Mouse (Mus musculus): ENCODE results near the gene Hes2. TPM values are rescaled to one million over a fixed set of nuclear protein-coding genes. Genes with fewer than 3 reads are reported as not detected.

Gene Hes2
- polyA plus RNA-seq (2015; fragmentation: Nextera tagmentation; extraction: Ambion mirVana), result 0.13 TPM in 1 of 2 replicates, not detected in the other

GRCm38 (mm10) chr4:152158585-152159284 lies at the start of gene Hes2:
Hes2 (plus strand) TSS chr4:152158867.

GRCm38 (mm10) chr4:152115921-152116612 lies 42.6 kb upstream of the Hes2 start, which contains the start of gene Tnfrsf25:
Tnfrsf25 (plus strand) TSS chr4:152115934.

DNA sequence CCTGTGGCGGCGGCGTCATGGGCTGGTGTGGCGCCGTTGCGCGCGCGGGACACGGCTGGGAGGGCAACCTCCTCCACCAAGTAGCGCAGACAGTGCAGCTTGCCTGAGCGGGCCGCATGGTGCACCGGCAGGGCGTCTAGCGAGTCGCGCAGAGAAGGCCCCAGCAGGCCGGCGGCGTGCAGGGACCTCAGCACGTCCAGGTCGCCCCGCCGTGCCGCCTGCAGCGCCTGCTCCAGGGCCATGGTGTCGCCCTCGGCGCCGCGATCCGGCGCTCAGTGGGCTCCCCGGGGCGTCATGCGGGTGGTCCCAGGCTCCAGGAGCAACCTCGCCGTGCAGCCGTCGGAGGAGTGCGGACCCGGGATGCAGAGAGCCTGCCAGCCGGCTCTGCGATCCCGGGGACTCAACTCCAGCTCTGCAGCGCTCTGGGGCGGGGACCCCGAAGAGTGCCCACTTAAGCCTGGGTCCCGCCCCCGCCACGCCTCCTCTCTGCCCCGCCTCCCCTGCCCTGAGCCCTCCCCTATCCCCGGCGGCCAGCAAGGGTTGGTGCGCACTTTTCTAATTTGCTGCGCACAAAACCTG lies 6.6 kb upstream of the Hes2 start, which contains the start of gene Espn:
Gene Espn, minus strand, starts transcription at position 406 of the 579 bp plus-strand sequence.

DNA sequence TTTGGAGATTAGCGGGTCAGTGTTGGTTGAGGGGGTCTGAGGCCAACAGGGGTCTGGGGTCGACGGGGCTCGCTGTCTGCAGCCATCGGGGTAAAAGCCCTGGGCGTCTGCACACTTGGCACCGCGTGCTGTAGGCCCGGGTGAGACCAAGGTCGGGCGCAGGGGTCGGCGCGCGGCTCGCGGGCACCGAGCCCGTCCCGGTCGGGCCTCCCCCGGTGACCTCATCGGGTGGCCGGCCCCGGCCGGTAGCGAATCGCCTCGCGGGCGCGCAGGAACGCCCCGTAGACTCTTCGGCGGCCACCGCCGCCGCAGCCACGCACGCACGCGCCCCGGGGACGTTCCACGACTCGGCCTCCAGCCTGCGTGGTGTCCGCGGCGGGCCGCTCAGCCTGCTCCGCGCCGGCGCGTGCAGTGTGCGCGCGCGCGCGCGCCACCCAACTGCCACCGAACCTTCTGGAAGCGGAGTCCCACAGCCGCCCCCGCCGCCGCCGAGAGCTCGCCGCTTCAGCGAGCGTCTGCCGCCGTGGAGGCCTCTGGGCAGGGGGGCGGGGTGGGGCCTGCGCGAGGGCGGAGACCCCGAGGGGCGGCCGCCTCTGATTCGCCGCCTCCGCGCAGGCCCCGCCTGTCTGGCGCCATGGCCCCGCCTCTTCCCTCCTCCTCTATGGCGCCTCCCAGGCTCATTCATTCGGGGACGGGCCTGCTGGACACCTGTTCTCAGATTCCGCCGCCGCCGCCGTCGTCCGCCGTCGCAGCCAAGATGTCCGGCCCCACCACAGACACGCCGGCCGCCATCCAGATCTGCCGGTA lies 19.1 kb downstream of the Hes2 start, which contains the start of gene Acot7:
Gene Acot7, plus strand, starts transcription at position 598 of the 807 bp plus-strand sequence.

Other genes with a start within 250 kb of the Hes2 start
- gene Dnajc11, start 225.2 kb upstream of the Hes2 start, polyA plus RNA-seq (2015; fragmentation: Nextera tagmentation; extraction: Ambion mirVana), result 26.1 and 50.5 TPM in 2 replicates
- gene Thap3, start 169.9 kb upstream of the Hes2 start, polyA plus RNA-seq (2015; fragmentation: Nextera tagmentation; extraction: Ambion mirVana), result 30.5 and 39.3 TPM in 2 replicates
- 19.6 and 20.9 TPM in 2 replicates for gene Phf13, start 162.6 kb upstream of the Hes2 start, polyA plus RNA-seq (2015; fragmentation: Nextera tagmentation; extraction: Ambion mirVana)
- gene Klhl21, start 150.1 kb upstream of the Hes2 start, polyA plus RNA-seq (2015; fragmentation: Nextera tagmentation; extraction: Ambion mirVana), result 7.8 and 9.3 TPM in 2 replicates
- 11.7 and 14.0 TPM in 2 replicates for gene Zbtb48, start 131.2 kb upstream of the Hes2 start, polyA plus RNA-seq (2015; fragmentation: Nextera tagmentation; extraction: Ambion mirVana)
- gene Tas1r1, start 120.3 kb upstream of the Hes2 start, polyA plus RNA-seq (2015; fragmentation: Nextera tagmentation; extraction: Ambion mirVana), result 0.19 TPM in 1 of 2 replicates, not detected in the other
- gene Nol9, start 119.5 kb upstream of the Hes2 start, polyA plus RNA-seq (2015; fragmentation: Nextera tagmentation; extraction: Ambion mirVana), result 10.1 and 14.7 TPM in 2 replicates
- 5.9 and 8.2 TPM in 2 replicates for gene Plekhg5, start 86.4 kb upstream of the Hes2 start, polyA plus RNA-seq (2015; fragmentation: Nextera tagmentation; extraction: Ambion mirVana)
- gene Tnfrsf25, start 42.9 kb upstream of the Hes2 start, polyA plus RNA-seq (2015; fragmentation: Nextera tagmentation; extraction: Ambion mirVana), result 0.20 and 0.75 TPM in 2 replicates
- gene Espn, start 6.5 kb upstream of the Hes2 start, polyA plus RNA-seq (2015; fragmentation: Nextera tagmentation; extraction: Ambion mirVana), result 1.3 and 3.3 TPM in 2 replicates
- gene Acot7, start 19.3 kb downstream of the Hes2 start, polyA plus RNA-seq (2015; fragmentation: Nextera tagmentation; extraction: Ambion mirVana), result 43.7 and 96.9 TPM in 2 replicates
- 6.7 and 13.1 TPM in 2 replicates for gene Gpr153, start 115.4 kb downstream of the Hes2 start, polyA plus RNA-seq (2015; fragmentation: Nextera tagmentation; extraction: Ambion mirVana)
- not detected in 2 replicates for gene Hes3, start 132.8 kb downstream of the Hes2 start, polyA plus RNA-seq (2015; fragmentation: Nextera tagmentation; extraction: Ambion mirVana)
- gene Icmt, start 138.4 kb downstream of the Hes2 start, polyA plus RNA-seq (2015; fragmentation: Nextera tagmentation; extraction: Ambion mirVana), result 11.2 and 11.9 TPM in 2 replicates
- gene Rnf207, start 160.1 kb downstream of the Hes2 start, polyA plus RNA-seq (2015; fragmentation: Nextera tagmentation; extraction: Ambion mirVana), result 0.39 and 0.55 TPM in 2 replicates
- 575 and 1,124 TPM in 2 replicates for gene Rpl22, start 166.9 kb downstream of the Hes2 start, polyA plus RNA-seq (2015; fragmentation: Nextera tagmentation; extraction: Ambion mirVana)
- 12.3 and 21.8 TPM in 2 replicates for gene Chd5, start 179.8 kb downstream of the Hes2 start, polyA plus RNA-seq (2015; fragmentation: Nextera tagmentation; extraction: Ambion mirVana)

All from adrenal gland, postnatal 0 days (tissue).